Mouse (Mus musculus) Patski (cell line): Measurements from ENCODE around the gene Lrig3. TPM values are rescaled to one million over a fixed set of nuclear protein-coding genes. Genes with fewer than 3 reads are reported as not detected.

ENCODE experiments used
- ATAC-seq: fragments of 100-300 bp; one replicate; pipeline ENCODE4 v1.8.0; 2021
- CTCF ChIA-PET: fragments of 350-600 bp; sonication (Branson Sonifier 250); formaldehyde crosslinking; loops from one replicate; lab custom pipeline; 2022; ENCODE audit warnings: inconsistent platforms; lab: Charles Lee
- POLR2A ChIA-PET: fragments of 350-600 bp; sonication (Branson Sonifier 250); formaldehyde crosslinking; loops from one replicate; lab custom pipeline; 2022; ENCODE audit warnings: antibody characterized with exemption, inconsistent platforms; lab: Charles Lee
- DNase-seq: peaks from one replicate; pipeline ENCODE4 v3.0.0-alpha.2; 2011; ENCODE audit warnings: low read depth, low spot score
- H3K27me3 ChIP-seq: fragments of 371-371 bp; one replicate; pipeline ENCODE4 v1.5.1; 2021
- CTCF ChIP-seq: fragments of 100-300 bp; IDR thresholded peaks from one replicate; pipeline ENCODE4 v1.5.1; 2021
- in situ Hi-C: fragments of 300-500 bp; cut with MboI; formaldehyde crosslinking; loops from 3 replicates; pipeline ENCODE4 v1.11.1; 2018; ENCODE audit warnings: low pct_unique_long_range_greater_than_20kb, mixed read lengths
- polyA plus RNA-seq: library from polyadenylated mRNA; unstranded; gene quantifications from one replicate; pipeline ENCODE4 v1.2.3, GENCODE M21; 2021

Gene Lrig3
- polyA plus RNA-seq, 1 experiment from 2014 or later, result 41.9 TPM

- CTCF ChIA-PET, result interaction anchor here (0.8 to 1.6 kb wide), 4 partner anchors 9 to 23 kb away, joined by 3 to 4 read pairs (median 3); no protein-coding TSS in a partner anchor
- POLR2A ChIA-PET, result no interaction called here
- ATAC-seq (peak; percentile 37), DNase-seq (no peak)
- in situ Hi-C loops, result loop anchor here (10.0 kb wide), 1 partner anchor 529 kb away; no protein-coding TSS in a partner anchor
- no peaks in the 10 kb centered on the region for H3K27me3 ChIP-seq
- TF ChIP-seq CTCF, result no peak
These were observed 29.7 kb downstream of the Lrig3 start for GRCm38 (mm10) chr10:125995701-125996100.

- DNase-seq, result no peak
- no peak for ATAC-seq
- POLR2A ChIA-PET, result interaction anchor here (0.6 kb wide), 1 partner anchor 30 kb away, joined by 5 read pairs; no protein-coding TSS in a partner anchor
- no peak for TF ChIP-seq CTCF
- CTCF ChIA-PET, result interaction anchor here (1.2 kb wide), 1 partner anchor 211 kb away, joined by 5 read pairs; no protein-coding TSS in a partner anchor
- no peaks in the 10 kb centered on the region for H3K27me3 ChIP-seq
- in situ Hi-C loops, result loop anchor here (10.0 kb wide), 1 partner anchor 528 kb away; no protein-coding TSS in a partner anchor
These were observed 31.0 kb downstream of the Lrig3 start for GRCm38 (mm10) chr10:125996989-125997388.

- ATAC-seq (no peak), DNase-seq (no peak)
- H3K27me3 ChIP-seq, result no peaks in the 10 kb centered on the region
- ChIA-PET POLR2A (no interaction called here), CTCF (no interaction called here)
- TF ChIP-seq CTCF, result no peak
- in situ Hi-C loops, result loop anchor here (10.0 kb wide), 1 partner anchor 525 kb away; no protein-coding TSS in a partner anchor
These were observed 33.6 kb downstream of the Lrig3 start for GRCm38 (mm10) chr10:125999561-125999960.

- H3K27me3 ChIP-seq, result no peaks in the 10 kb centered on the region
- in situ Hi-C loops, result no loop called here
- ATAC-seq (no peak), DNase-seq (no peak)
- ChIA-PET CTCF (no interaction called here), POLR2A (no interaction called here)
- no peak for TF ChIP-seq CTCF
These were observed 35.0 kb downstream of the Lrig3 start for GRCm38 (mm10) chr10:126000861-126001390.

- ATAC-seq (no peak), DNase-seq (no peak)
- TF ChIP-seq CTCF, result no peak
- ChIA-PET POLR2A (interaction anchor here (2.7 kb wide), 1 partner anchor 32 kb away, joined by 7 read pairs; no protein-coding TSS in a partner anchor), CTCF (interaction anchor here (1.1 to 1.2 kb wide), 3 partner anchors 17 to 51 kb away, joined by 3 to 4 read pairs (median 3); no protein-coding TSS in a partner anchor)
- no peaks in the 10 kb centered on the region for H3K27me3 ChIP-seq
- in situ Hi-C loops, result no loop called here
These were observed 36.2 kb downstream of the Lrig3 start for GRCm38 (mm10) chr10:126002081-126002755.

- H3K27me3 ChIP-seq, result no peaks in the 10 kb centered on the region
- peak; percentile 53 for ATAC-seq
- in situ Hi-C loops, result no loop called here
- POLR2A ChIA-PET, result interaction anchor here (2.7 kb wide), 1 partner anchor 33 kb away, joined by 7 read pairs; no protein-coding TSS in a partner anchor
- DNase-seq, result no peak
- TF ChIP-seq CTCF, result no peak
- CTCF ChIA-PET, result interaction anchor here (0.9 to 1.2 kb wide), 3 partner anchors 24 to 50 kb away, joined by 3 to 4 read pairs (median 3); no protein-coding TSS in a partner anchor
These were observed 37.0 kb downstream of the Lrig3 start for GRCm38 (mm10) chr10:126002818-126003506.

- in situ Hi-C loops, result no loop called here
- TF ChIP-seq CTCF, result no peak
- ChIA-PET CTCF (no interaction called here), POLR2A (interaction anchor here (2.7 kb wide), 1 partner anchor 34 kb away, joined by 7 read pairs; no protein-coding TSS in a partner anchor)
- no peaks in the 10 kb centered on the region for H3K27me3 ChIP-seq
- no peak for DNase-seq
- ATAC-seq, result no peak
These were observed 37.9 kb downstream of the Lrig3 start for GRCm38 (mm10) chr10:126003857-126004256.

GRCm38 (mm10) chr10:126013667-126014066 is 47.7 kb downstream of the Lrig3 start:
- in situ Hi-C loops, result no loop called here
- DNase-seq (no peak), ATAC-seq (no peak)
- no peaks in the 10 kb centered on the region for H3K27me3 ChIP-seq
- ChIA-PET POLR2A (interaction anchor here (0.6 kb wide), 1 partner anchor 186 kb away, joined by 4 read pairs; no protein-coding TSS in a partner anchor), CTCF (interaction anchor here (1.6 kb wide), 1 partner anchor 15 kb away, joined by 3 read pairs; no protein-coding TSS in a partner anchor)
- no peak for TF ChIP-seq CTCF

GRCm38 (mm10) chr10:126014673-126015072 is 48.7 kb downstream of the Lrig3 start:
- in situ Hi-C loops, result no loop called here
- DNase-seq (no peak), ATAC-seq (no peak)
- CTCF ChIA-PET, result interaction anchor here (1.6 kb wide), 1 partner anchor 229 kb away, joined by 3 read pairs; no protein-coding TSS in a partner anchor
- POLR2A ChIA-PET, result no interaction called here
- no peaks in the 10 kb centered on the region for H3K27me3 ChIP-seq
- TF ChIP-seq CTCF, result no peak

- POLR2A ChIA-PET, result interaction anchor here (0.5 kb wide), 1 partner anchor 50 kb away, joined by 3 read pairs; the partner anchor contains the start of gene Lrig3
These were observed 49.7 kb downstream of the Lrig3 start for GRCm38 (mm10) chr10:126015644-126016043.

More at GRCm38 (mm10) chr10:126015644-126016043, 49.7 kb downstream of the Lrig3 start:
- no peaks in the 10 kb centered on the region for H3K27me3 ChIP-seq
- CTCF ChIA-PET, result interaction anchor here (0.9 to 1.6 kb wide), 2 partner anchors 11 to 230 kb away, joined by 3 read pairs; no protein-coding TSS in a partner anchor
- TF ChIP-seq CTCF, result no peak
- in situ Hi-C loops, result no loop called here
- no peak for DNase-seq
- ATAC-seq, result no peak
